Mouse (Mus musculus) brain, adult 10 weeks (tissue): ENCODE results near the gene Rpl10-ps3. TPM values are rescaled to one million over a fixed set of nuclear protein-coding genes. Genes with fewer than 3 reads are reported as not detected.

Source experiments
- polyA plus RNA-seq: library from polyadenylated mRNA; stranded (reverse); fragments of 350-450 nt; fragmentation: Illumina TruSeq; extraction: RNeasy Lipid Tissue Mini Kit (QIAGEN cat#74804); gene quantifications from one replicate; pipeline ENCODE4 v1.2.3, GENCODE M21; 2015; ENCODE audit warnings: low read depth, low replicate concordance

The Rpl10-ps3 gene
- 45.2 TPM for polyA plus RNA-seq

GRCm38 (mm10) chr9:50344868-50345267 lies at the start of gene Rpl10-ps3:
Rpl10-ps3 (minus strand) TSS chr9:50344968.

Other genes starting within 250 kb of the Rpl10-ps3 start
- gene Plet1, start 149.6 kb upstream of the Rpl10-ps3 start, polyA plus RNA-seq, result 0.54 TPM
- 93.3 TPM for gene Pts, start 183.8 kb upstream of the Rpl10-ps3 start, polyA plus RNA-seq
- 67.5 TPM for gene Il18, start 209.9 kb upstream of the Rpl10-ps3 start, polyA plus RNA-seq
- gene Bco2, start 210.2 kb upstream of the Rpl10-ps3 start, polyA plus RNA-seq, result 4.9 TPM
- not detected for gene Tex12, start 216.4 kb upstream of the Rpl10-ps3 start, polyA plus RNA-seq